Mouse (Mus musculus): ENCODE data around the gene Cgn.

DNA sequence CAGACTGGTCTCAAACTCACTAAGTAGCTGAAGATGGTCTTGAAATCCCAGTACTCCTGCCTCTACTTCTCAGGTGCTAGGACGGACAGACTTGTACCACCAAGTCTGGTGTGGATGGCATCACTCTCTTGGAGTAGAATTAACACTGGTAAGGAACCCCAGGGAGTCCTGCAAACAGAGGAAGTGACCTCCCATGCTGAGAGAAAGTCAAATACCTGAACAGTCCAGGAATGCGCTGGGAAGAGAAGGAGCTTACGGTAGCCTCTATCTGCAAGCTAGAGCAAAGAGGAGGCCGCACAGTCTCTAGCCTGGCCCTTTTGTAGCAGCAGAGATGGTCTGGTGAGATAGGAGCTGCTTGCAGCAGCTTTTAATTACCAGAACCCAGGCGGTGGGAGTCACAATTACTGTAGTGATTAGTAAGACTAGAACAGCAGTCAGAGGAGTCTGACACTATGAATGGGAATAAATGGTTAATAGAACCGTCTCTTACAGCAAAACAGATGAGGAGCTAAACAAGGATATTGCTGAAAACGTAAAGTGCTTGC lies 9.4 kb upstream of the Cgn start:
- no peak for TF ChIP-seq CTCF (IDR thresholded peaks at IDR 0.05; ENCODE audit: extremely low read depth, insufficient read length, insufficient replicate concordance, low read depth, low read length)
- no peak for TF ChIP-seq POLR2A (IDR thresholded peaks at IDR 0.05; ENCODE audit: low read depth, low read length)
